Mouse (Mus musculus): Measurements from ENCODE around the gene Alox8. TPM values are rescaled to one million over a fixed set of nuclear protein-coding genes. Genes with fewer than 3 reads are reported as not detected.

Gene Alox8
- total and polyA plus RNA-seq, 3 experiments: 0.10 to 0.30 TPM; not detected in 1

- no peak within 1 kb of the TSS for H3K4me2 ChIP-seq (ENCODE audit: insufficient read depth, low read depth, poor library complexity, severe bottlenecking)
- no peaks in the 10 kb centered on the region for H3K9me3 ChIP-seq (replicated peaks; ENCODE audit: low read length)
- DNase-seq (ENCODE audit: extremely low read depth): no peak
- peaks cover 29% of the 10 kb centered on the region for H3K27me3 ChIP-seq (replicated peaks)
- 0 out of 4 replicates have a peak, but pooled peaks cover 2 to 9% of the 10 kb centered on the region in 2 experiments for H3K4me1 ChIP-seq (ENCODE audit: control insufficient read depth in 1 of 2, insufficient read depth in 2 of 2)
- TF ChIP-seq HCFC1 (IDR thresholded peaks at IDR 0.05; ENCODE audit: low read depth, low read length): no peak
- no peak for TF ChIP-seq E2F4 (IDR thresholded peaks at IDR 0.05; ENCODE audit: insufficient replicate concordance, low read depth, low read length)
- no peak for TF ChIP-seq UBTF (IDR thresholded peaks at IDR 0.05; ENCODE audit: low read depth, low read length)
- no peak for TF ChIP-seq KAT2A (IDR thresholded peaks at IDR 0.05; ENCODE audit: insufficient replicate concordance, low read length)
- TF ChIP-seq MXI1 (IDR thresholded peaks at IDR 0.05; ENCODE audit: low read depth, low read length): no peak
- TF ChIP-seq ZC3H11A (IDR thresholded peaks at IDR 0.05; ENCODE audit: low read depth, low read length): no peak
- TF ChIP-seq ZKSCAN1 (IDR thresholded peaks at IDR 0.05; ENCODE audit: borderline replicate concordance, low read depth, low read length): no peak
- TF ChIP-seq CHD1 (IDR thresholded peaks at IDR 0.05; ENCODE audit: low read depth, low read length): no peak
- TF ChIP-seq CTCF (conservative IDR thresholded peaks at IDR 0.05 in 1 of 2, IDR thresholded peaks at IDR 0.05 in 1 of 2; ENCODE audit: low read depth in 2 of 2, low read length in 2 of 2): no peak
- TF ChIP-seq MYC (IDR thresholded peaks at IDR 0.05; ENCODE audit: low read depth, low read length): no peak
- TF ChIP-seq ELF1 (IDR thresholded peaks at IDR 0.05; ENCODE audit: low read depth, low read length): no peak
- no peak for TF ChIP-seq ZMIZ1 (IDR thresholded peaks at IDR 0.05; ENCODE audit: low read depth, low read length)
- no peak for TF ChIP-seq CHD2 (IDR thresholded peaks at IDR 0.05; ENCODE audit: low read length)
- no peak for TF ChIP-seq JUN (IDR thresholded peaks at IDR 0.05; ENCODE audit: insufficient read depth, low read depth, low read length)
- TF ChIP-seq RCOR1 (conservative IDR thresholded peaks at IDR 0.05; ENCODE audit: low read depth, low read length): no peak
- no peak for TF ChIP-seq NRF1 (IDR thresholded peaks at IDR 0.05; ENCODE audit: low read depth, low read length)
- no peak within 1 kb of the TSS for H3K4me3 ChIP-seq (replicated peaks in 1 of 3; ENCODE audit: low read depth in 2 of 3, low read length in 2 of 3, poor library complexity in 1 of 3)
- dilution Hi-C loops (cut with MboI; ENCODE audit: extremely low pct_ligation_motif_present, extremely low pct_unique_long_range_greater_than_20kb, low sequenced_read_pairs) (no loop called here), in situ Hi-C loops (cut with MboI; ENCODE audit: low pct_ligation_motif_present, low pct_unique_long_range_greater_than_20kb, low sequenced_read_pairs) (no loop called here)
- no peak within 1 kb of the TSS for H3K27ac ChIP-seq (ENCODE audit: insufficient read depth, low read depth)
- no peaks in the 10 kb centered on the region for H3K79me2 ChIP-seq (replicated peaks; ENCODE audit: control insufficient read depth, extremely low read depth, insufficient read depth, poor library complexity, severe bottlenecking)
- H3K36me3 ChIP-seq (replicated peaks in 1 of 2; ENCODE audit: control insufficient read depth in 1 of 2, insufficient read depth in 1 of 2, low read length in 1 of 2): no peaks in the 10 kb centered on the region
- H3K9ac ChIP-seq (ENCODE audit: insufficient read depth, low read depth): no peak within 1 kb of the TSS
These were observed 39.2 kb upstream of the Alox8 start, which contains the start of gene Gucy2e for GRCm38 (mm10) chr11:69236926-69237260. Gene Gucy2e, minus strand, starts transcription at chr11:69237036.

GRCm38 (mm10) chr11:69236061-69236925, 38.6 kb upstream of the Alox8 start:
- Histone ChIP-seq H3K36me3 (replicated peaks in 1 of 2; ENCODE audit: control insufficient read depth in 1 of 2, insufficient read depth in 1 of 2, low read length in 1 of 2) (no peaks in the 10 kb centered on the region), H3K9me3 (replicated peaks; ENCODE audit: low read length) (no peaks in the 10 kb centered on the region), H3K9ac (ENCODE audit: insufficient read depth, low read depth) (no peak overlapping the region), H3K27ac (ENCODE audit: insufficient read depth, low read depth) (no peak overlapping the region), H3K4me1 (ENCODE audit: control insufficient read depth in 1 of 2, insufficient read depth in 2 of 2) (0 out of 4 replicates have a peak, but pooled peaks cover 2 to 9% of the 10 kb centered on the region in 2 experiments), H3K4me2 (ENCODE audit: insufficient read depth, low read depth, poor library complexity, severe bottlenecking) (no peak overlapping the region), H3K27me3 (replicated peaks) (peaks cover 33% of the 10 kb centered on the region), H3K79me2 (replicated peaks; ENCODE audit: control insufficient read depth, extremely low read depth, insufficient read depth, poor library complexity, severe bottlenecking) (no peaks in the 10 kb centered on the region), H3K4me3 (replicated peaks in 1 of 3; ENCODE audit: low read depth in 2 of 3, low read length in 2 of 3, poor library complexity in 1 of 3) (no peak overlapping the region)
- dilution Hi-C loops (cut with MboI; ENCODE audit: extremely low pct_ligation_motif_present, extremely low pct_unique_long_range_greater_than_20kb, low sequenced_read_pairs) (no loop called here), in situ Hi-C loops (cut with MboI; ENCODE audit: low pct_ligation_motif_present, low pct_unique_long_range_greater_than_20kb, low sequenced_read_pairs) (no loop called here)
- no peak for DNase-seq (ENCODE audit: extremely low read depth)
- TF ChIP-seq CTCF (conservative IDR thresholded peaks at IDR 0.05 in 1 of 2, IDR thresholded peaks at IDR 0.05 in 1 of 2; ENCODE audit: low read depth in 2 of 2, low read length in 2 of 2): no peak
- TF ChIP-seq USF1 (IDR thresholded peaks at IDR 0.05; ENCODE audit: low read depth, low read length): no peak
- no peak for TF ChIP-seq BHLHE40 (IDR thresholded peaks at IDR 0.05; ENCODE audit: low read depth, low read length)
- no peak for TF ChIP-seq SIN3A (IDR thresholded peaks at IDR 0.05; ENCODE audit: low read length)
- no peak for TF ChIP-seq JUN (IDR thresholded peaks at IDR 0.05; ENCODE audit: insufficient read depth, low read depth, low read length)
- no peak for TF ChIP-seq CHD2 (IDR thresholded peaks at IDR 0.05; ENCODE audit: low read length)
- TF ChIP-seq HCFC1 (IDR thresholded peaks at IDR 0.05; ENCODE audit: low read depth, low read length): no peak
- TF ChIP-seq E2F4 (IDR thresholded peaks at IDR 0.05; ENCODE audit: insufficient replicate concordance, low read depth, low read length): no peak
- TF ChIP-seq MYC (IDR thresholded peaks at IDR 0.05; ENCODE audit: low read depth, low read length): no peak
- no peak for TF ChIP-seq EP300 (IDR thresholded peaks at IDR 0.05; ENCODE audit: low read length)
- no peak for TF ChIP-seq CHD1 (IDR thresholded peaks at IDR 0.05; ENCODE audit: low read depth, low read length)
- TF ChIP-seq POLR2AphosphoS2 (IDR thresholded peaks at IDR 0.05; ENCODE audit: low read depth, low read length): no peak
- no peak for TF ChIP-seq ELF1 (IDR thresholded peaks at IDR 0.05; ENCODE audit: low read depth, low read length)

All from CH12.LX (cell line).